Mouse (Mus musculus): ENCODE data around the gene Cnnm4. TPM values are rescaled to one million over a fixed set of nuclear protein-coding genes. Genes with fewer than 3 reads are reported as not detected.

Gene Cnnm4
- total RNA-seq, 4 experiments from 2014 or later: 4.9 to 7.7 (median 5.1) TPM

Small RNA genes within 50 kb of the gene (microRNA-seq; reads per million reads assigned to microRNA genes)
- not detected for gene Gm47280

Other genes starting within 250 kb of the Cnnm4 start
- 10 to 100 TPM; 27.1 to 32.6 (median 27.3) TPM for gene Uggt1, start 226.9 kb upstream of the Cnnm4 start, total RNA-seq (2022)
- 1 to 10 TPM in 1 of 4 experiments, under 1 TPM in 3; 0.27 to 1.1 (median 0.40) TPM for gene Neurl3, start 196.9 kb upstream of the Cnnm4 start, total RNA-seq (2022)
- gene Arid5a, start 163.9 kb upstream of the Cnnm4 start, total RNA-seq (2022): 1 to 10 TPM; 4.1 to 10.0 (median 7.3) TPM
- 10 to 100 TPM; 34.1 to 50.1 (median 38.7) TPM for gene Kansl3, start 102.4 kb upstream of the Cnnm4 start, total RNA-seq (2022)
- gene Fer1l5, start 99.3 kb upstream of the Cnnm4 start, total RNA-seq (2022): not detected
- gene Lman2l, start 26.3 kb upstream of the Cnnm4 start, total RNA-seq (2022): 10 to 100 TPM; 19.9 to 24.7 (median 22.6) TPM
- gene Cnnm3, start 40.2 kb downstream of the Cnnm4 start, total RNA-seq (2022): 10 to 100 TPM in 3 of 4 experiments, 1 to 10 TPM in 1; 8.9 to 12.8 (median 11.3) TPM
- 1,000 to 10,000 TPM; 2,275 to 3,003 (median 2,494) TPM for gene Ankrd23, start 65.3 kb downstream of the Cnnm4 start, total RNA-seq (2022)
- 1,000 to 10,000 TPM in 3 of 4 experiments, 100 to 1,000 TPM in 1; 926 to 1,454 (median 1,403) TPM for gene Gm42417, start 67.8 kb downstream of the Cnnm4 start, total RNA-seq (2022)
- 1 to 10 TPM; 6.3 to 9.7 (median 9.4) TPM for gene Ankrd39, start 75.8 kb downstream of the Cnnm4 start, total RNA-seq (2022)
- gene Sema4c, start 86.7 kb downstream of the Cnnm4 start, total RNA-seq (2022): 1 to 10 TPM; 2.7 to 5.2 (median 4.6) TPM
- under 1 TPM in 1 of 4 experiments, not detected in 3; 0.46 TPM for gene Fam178b, start 211.6 kb downstream of the Cnnm4 start, total RNA-seq (2022)
- 1,000 to 10,000 TPM in 1 of 4 experiments, 100 to 1,000 TPM in 3; 864 to 1,112 (median 950) TPM for gene Cox5b, start 219.8 kb downstream of the Cnnm4 start, total RNA-seq (2022)
- gene 4933424G06Rik, start 238.5 kb downstream of the Cnnm4 start, total RNA-seq (2022): under 1 TPM in 3 of 4 experiments, not detected in 1; 0.65 to 0.75 (median 0.70) TPM
- 100 to 1,000 TPM; 141 to 162 (median 147) TPM for gene Actr1b, start 242.8 kb downstream of the Cnnm4 start, total RNA-seq (2022)

Data from gastrocnemius, adult 8-10 months (tissue).